Mouse (Mus musculus) induced T-regulatory cell, adult 2 months (primary cell): Measurements from ENCODE around the gene Rgl2.
A peak's percentile ranks its signal among the peaks of the same experiment; 100 is the strongest.

ENCODE experiments used
- DNase-seq: peaks from one replicate; pipeline ENCODE4 v3.0.0-alpha.2; 2012; ENCODE audit warnings: low read depth

Rgl2 gene

GRCm38 (mm10) chr17:33924577-33925283, 4.6 kb upstream of the Rgl2 start:
- DNase-seq = peak; percentile 84

GRCm38 (mm10) chr17:33925406-33926116, 3.8 kb upstream of the Rgl2 start:
- DNase-seq = peak; percentile 43

DNA sequence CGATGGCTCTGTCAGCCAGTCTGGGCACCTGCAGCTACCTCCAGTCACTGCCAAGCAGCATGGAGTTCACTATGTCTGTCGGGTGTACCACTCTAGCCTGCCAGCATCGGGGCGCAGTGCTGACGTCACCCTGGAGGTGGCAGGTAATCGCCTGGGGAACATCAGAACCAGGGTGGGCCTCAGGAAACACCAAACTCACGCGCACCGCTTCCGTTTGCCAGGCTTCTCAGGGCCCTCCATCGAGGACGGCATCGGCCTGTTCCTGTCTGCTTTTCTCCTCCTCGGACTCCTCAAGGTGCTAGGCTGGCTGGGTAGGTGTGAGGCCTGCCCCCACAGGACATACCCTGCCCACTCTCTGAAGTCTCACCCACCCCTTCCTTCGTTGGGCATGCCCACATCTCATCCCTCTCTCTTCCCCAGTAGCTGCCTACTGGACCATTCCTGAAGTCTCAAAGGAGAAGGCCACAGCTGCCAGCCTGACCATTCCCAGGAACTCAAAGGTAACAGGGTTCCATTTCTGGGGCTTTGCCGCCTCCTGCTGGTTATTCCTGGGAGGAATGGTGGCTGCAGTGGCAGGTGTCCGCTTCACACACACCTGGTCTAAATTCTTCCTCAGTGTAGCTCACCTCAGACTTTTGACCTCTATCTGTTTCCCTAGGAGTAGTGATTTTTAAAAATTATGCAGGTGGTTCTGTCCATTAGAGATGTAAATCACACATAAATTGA, 3.0 kb upstream of the Rgl2 start:
- DNase-seq = peak; percentile 61

- no peak for DNase-seq
Observed at GRCm38 (mm10) chr17:33928251-33928947, 944 bp upstream of the Rgl2 start.

- DNase-seq = peak; percentile 87
Observed at GRCm38 (mm10) chr17:33930280-33931158, 1.2 kb downstream of the Rgl2 start.

GRCm38 (mm10) chr17:33931159-33931866, 2.0 kb downstream of the Rgl2 start:
- peak; percentile 68 for DNase-seq

- DNase-seq = no peak
Observed at GRCm38 (mm10) chr17:33931947-33932346, 2.6 kb downstream of the Rgl2 start.

- no peak for DNase-seq
Observed at GRCm38 (mm10) chr17:33932448-33932847, 3.1 kb downstream of the Rgl2 start.

DNA sequence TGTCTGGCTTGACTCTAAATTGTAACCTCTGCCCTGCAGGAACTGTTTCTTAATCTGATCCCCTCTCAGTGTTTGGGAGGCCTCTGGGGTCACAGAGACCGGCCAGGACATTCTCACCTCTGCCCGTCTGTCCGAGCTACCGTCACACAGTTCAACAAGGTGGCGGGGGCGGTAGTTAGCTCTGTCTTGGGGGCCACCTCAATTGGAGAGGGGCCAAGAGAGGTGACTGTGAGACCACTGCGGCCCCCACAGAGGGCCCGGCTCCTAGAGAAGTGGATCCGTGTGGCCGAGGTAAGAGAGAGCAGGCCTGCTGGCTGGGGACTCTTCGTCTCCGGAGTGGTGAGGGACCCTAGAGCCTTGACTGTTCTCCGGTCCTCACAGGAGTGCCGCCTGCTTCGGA, 3.6 kb downstream of the Rgl2 start:
- DNase-seq = no peak

GRCm38 (mm10) chr17:33935422-33936055, 6.2 kb downstream of the Rgl2 start:
- no peak for DNase-seq

DNA sequence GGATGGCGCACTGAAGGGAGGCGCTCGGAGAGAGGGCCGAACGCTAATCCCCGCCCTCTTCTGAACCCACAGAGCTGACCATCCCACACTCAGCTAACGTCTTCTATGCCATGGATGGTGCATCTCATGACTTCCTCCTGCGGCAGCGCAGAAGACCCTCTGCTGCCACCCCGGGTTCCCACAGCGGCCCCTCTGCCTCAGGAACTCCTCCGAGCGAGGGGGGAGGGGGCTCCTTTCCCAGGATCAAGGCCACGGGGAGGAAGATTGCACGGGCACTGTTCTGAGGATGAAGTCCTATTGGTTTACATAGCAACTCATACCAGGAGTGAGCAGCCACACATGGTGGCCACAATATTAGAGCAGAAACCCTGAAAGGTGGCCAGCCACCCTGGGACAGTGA, 7.7 kb downstream of the Rgl2 start:
- no peak for DNase-seq

DNA sequence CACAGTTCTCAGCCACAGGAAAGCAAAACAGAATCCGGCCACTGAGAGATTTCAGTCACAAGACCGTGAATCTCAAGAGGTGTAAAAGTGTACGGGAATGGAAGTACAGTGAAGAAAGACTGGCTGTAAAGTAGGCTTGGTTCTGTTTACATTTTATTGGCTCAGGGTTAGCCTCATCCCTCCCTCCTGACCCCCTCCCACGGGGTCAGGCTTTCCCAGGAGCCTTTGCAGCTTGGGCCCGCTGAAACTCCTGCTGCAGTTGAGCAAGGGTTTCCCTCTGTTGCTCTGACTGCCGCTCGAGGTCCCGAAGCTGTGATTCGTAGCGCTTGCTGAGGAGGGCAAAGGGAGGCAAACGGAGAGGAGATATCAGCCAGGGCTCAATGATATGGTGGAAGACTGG, 9.4 kb downstream of the Rgl2 start:
- DNase-seq = no peak

GRCm38 (mm10) chr17:33940206-33940805, 11.0 kb downstream of the Rgl2 start, which contains the start of the genes Pfdn6 and Wdr46:
Gene Pfdn6 (minus strand): TSS chr17:33940343.
Gene Wdr46 (plus strand): TSS chr17:33940660.
- DNase-seq = peak; percentile 97

- peak; percentile 60 for DNase-seq
Observed at GRCm38 (mm10) chr17:33940981-33941380, 11.6 kb downstream of the Rgl2 start.

DNA sequence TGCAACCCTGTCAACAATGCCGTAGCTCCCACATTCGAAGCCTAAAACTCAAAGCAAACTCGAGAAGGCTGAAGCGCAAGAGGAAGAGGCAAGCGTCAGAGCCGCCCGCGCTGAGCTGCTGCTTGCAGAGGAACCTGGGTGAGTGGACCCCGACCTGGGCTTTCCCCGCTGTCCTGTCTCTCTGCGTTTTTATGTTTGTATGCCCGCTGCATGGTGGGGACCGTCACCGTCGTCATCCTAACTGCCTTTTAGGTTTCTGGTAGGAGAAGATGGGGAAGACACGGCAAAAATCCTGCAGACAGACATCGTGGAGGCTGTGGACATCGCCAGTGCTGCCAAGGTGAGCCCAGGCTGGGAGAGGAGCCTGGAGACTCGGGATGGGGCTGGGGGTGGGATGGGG, 12.0 kb downstream of the Rgl2 start:
- peak; percentile 46 for DNase-seq

DNA sequence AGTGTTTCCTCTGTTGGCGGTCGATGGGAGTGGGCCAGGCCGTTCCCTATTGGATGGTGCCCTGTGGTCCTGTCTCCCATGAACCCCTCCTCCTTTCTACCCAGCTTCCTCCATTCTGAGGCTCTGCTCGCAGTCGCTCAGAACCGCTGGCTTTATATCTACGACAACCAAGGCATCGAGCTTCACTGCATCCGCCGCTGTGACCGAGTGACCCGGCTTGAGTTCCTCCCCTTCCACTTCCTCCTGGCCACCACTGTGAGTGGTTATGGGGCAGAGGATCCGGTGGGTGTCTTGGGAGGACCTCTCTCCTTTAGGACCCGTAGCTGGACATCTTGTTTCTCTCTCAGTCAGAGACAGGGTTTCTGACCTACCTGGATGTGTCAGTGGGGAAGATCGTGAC, 14.1 kb downstream of the Rgl2 start:
- no peak for DNase-seq

- peak; percentile 62 for DNase-seq
Observed at GRCm38 (mm10) chr17:33947430-33948089, 18.2 kb downstream of the Rgl2 start.

DNA sequence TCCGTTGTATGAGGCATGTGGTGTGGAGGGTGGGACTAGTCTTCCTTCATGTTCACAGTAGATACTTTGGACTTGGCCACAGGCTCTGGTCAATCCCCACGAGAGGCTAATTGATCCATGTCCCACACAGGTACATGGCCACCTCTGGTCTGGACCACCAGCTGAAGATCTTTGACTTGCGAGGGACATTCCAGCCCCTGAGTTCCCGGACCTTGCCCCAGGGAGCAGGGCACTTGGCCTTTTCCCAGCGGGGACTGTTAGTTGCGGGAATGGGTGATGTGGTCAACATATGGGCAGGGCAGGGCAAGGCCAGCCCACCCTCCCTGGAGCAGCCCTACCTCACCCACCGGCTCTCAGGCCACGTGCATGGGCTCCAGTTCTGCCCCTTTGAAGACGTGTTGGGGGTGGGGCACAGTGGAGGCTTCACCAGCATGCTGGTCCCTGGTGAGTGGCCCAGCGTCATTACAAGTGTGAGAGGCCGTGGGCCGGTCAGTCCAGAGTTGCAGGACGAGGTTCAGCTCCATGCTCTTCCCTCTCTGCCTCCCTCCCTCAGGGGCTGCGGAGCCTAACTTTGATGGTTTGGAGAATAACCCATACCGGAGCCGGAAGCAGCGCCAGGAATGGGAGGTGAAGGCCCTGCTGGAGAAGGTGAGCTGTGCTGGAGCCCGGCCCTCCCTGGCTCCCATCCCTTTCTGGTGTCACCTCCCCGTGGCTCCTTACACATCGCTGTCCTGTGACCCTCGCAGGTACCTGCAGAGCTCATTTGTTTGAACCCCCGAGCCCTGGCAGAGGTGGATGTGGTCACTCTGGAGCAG, 19.0 kb downstream of the Rgl2 start:
- no peak for DNase-seq
